Mouse (Mus musculus): ENCODE data around the gene Churc1.

The Churc1 gene

GRCm38 (mm10) chr12:76795350-76795749 lies 30.0 kb downstream of the Churc1 start, which contains the start of gene Gpx2:
Gene Gpx2 (minus strand): TSS chr12:76795554.
- DNase-seq, result no peak

DNA sequence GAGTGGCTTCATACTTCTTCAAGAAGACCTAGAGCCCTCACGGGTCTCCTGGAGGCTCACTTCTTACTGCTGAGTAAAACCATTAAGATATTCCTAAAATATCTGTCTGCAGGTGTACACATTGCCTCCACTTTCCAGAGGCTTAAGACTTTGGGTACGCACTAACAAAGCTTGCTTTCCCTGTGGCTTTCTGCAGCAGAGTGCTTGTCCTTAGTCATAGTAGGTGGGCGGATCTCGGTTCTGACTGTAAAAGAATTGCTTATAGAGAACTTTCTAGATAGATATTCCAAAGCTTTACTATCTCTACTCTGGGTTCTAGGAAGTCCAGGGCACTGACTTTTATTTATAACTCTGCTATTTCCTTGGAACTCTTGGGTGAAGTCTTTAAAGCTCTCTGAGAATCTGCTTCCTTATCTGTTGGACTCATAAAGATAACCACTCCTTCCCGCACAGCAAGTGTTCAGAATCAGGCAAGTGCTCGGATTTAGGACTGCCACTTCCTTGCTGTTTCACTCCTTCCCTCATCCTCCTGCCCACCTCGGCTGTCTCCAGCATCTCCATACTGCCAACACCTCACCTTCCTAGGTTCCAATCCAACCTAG lies 31.7 kb downstream of the Churc1 start:
- no peak for DNase-seq

GRCm38 (mm10) chr12:76798008-76798720 lies 32.8 kb downstream of the Churc1 start:
- no peak for DNase-seq

DNA sequence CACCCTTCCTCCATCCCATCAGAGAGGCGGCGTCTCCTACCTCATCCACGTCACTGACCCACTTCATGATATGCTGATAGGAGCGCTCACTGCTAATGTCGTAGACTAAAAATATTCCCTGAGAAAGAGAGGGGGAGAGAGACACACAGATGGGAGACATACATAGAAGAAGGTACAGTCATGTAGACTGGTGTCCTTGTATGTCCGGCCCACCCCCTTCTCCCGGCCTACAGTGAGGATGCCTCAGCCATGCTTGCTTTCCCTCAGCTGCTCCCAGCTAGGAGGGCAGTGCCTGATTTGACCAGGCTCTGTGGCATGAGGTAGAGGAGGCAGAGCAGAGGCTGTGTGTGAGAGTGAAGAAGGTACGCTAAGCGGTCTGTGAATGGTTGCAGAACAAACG lies 37.7 kb downstream of the Churc1 start:
- no peak for DNase-seq

GRCm38 (mm10) chr12:76803700-76804252 lies 38.4 kb downstream of the Churc1 start:
- DNase-seq, result peak; percentile 34 to 64

DNA sequence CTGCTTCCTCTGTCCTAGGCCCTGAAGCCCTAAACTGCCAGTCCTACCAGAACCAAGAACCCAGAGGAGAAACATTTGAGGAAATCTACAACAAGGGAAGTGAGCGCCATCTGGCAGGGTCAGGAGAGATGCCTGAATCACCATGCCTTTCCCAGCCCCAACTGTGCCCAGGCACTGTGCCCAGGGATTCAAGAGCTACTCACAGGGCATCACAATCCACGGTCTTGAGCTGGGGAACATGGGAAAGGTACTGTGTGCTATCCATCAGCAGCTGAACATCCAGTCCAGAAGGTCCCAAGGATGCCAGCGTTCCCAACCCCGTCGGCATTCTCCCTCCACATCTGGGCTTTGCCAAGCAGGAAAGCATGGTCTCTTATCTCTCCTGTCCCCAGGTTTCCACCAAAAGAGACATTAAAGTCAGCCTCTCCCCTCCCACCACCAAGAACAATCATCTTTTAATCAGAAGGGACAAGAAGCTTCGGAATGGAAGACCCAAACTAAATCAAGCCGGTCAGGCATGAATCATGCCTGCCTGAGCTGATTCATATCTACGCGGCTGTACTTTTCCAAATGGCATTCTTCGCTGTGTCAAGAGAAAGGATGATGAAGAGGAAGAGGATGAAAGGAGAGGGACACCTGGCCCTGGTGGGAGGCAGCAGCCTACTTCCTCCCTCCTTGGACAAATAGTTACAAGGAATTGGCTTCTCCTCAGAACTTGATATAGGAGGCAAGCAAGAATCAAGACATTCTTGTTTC lies 39.9 kb downstream of the Churc1 start:
- no peak for DNase-seq

DNA sequence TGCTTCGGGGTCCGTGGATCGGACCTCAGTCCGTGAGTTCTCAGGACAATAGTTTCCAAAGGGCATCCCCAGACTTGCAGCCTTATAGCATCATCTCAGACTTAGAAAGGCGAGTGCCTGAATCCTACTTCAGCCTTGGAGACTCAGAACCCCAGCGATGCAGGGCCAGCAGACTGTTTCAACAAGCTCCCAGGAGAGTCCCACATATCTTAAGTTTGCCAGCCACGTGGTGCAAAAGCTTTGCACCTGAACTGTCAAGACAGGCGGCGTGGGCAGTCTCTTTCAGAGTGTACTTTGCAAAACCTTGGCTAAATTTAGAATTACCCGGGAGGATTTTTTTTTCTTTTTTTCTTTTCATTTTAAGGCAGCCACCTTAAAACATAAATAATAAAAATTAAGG lies 42.5 kb downstream of the Churc1 start:
- DNase-seq, result no peak

DNA sequence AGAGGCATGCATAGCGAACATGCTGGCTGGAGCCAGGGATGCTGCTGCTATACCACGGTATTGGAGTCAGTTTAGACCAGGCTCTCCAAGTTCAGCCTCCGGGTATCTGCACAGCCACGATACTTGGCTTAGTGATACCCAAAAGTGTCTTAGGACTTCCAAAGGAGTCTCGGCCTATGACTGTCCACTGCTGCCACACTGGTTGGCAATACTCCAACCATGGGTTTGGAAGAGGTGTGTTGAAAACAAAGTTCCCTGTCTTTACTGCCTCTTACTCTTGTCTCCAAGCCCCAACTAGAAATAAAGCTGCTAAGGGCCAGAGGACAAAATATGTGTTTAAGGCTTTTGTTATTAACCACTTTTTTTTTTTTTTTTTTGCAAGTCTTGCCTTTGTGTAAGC lies 45.2 kb downstream of the Churc1 start:
- DNase-seq, result no peak

GRCm38 (mm10) chr12:76811006-76811405 lies 45.7 kb downstream of the Churc1 start:
- DNase-seq, result no peak

DNA sequence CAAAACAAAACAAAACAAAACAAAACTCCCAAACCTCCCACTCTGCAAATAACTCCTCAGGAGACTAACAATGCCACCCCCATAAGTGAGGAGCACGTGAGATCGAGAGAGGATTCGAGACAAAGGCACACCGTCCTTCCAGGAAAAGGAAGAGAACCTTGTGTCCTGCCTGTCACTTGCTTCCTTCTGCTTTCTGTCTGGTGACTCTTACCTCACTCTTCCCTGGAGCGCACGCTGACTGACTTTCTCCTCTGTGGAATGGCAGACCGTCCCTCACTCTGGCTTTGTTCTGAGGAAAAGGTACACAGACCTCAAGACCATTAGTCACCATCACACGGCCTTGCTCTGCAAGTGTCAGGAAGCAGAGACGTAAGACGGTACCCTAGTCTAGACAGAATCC lies 48.2 kb downstream of the Churc1 start:
- DNase-seq, result no peak

DNA sequence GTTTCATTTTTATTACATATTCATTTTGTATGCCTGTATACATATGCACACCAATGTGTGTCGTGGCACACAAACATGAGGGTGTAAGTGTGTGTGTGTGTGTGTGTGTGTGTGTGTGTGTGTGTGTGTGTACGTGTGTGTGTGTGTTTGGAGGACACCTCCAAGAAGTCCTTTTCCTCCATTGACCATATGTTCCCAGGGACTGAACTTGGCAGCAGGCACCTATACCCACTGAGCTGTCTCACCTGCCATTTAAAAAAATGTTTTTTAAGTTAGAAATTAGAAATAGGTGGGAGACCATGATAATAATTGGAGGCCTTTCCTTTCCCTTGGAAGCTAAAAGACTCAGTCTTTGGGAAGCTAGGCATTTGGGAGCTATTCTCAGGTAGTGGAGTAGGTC lies 48.8 kb downstream of the Churc1 start:
- no peak for DNase-seq

DNA sequence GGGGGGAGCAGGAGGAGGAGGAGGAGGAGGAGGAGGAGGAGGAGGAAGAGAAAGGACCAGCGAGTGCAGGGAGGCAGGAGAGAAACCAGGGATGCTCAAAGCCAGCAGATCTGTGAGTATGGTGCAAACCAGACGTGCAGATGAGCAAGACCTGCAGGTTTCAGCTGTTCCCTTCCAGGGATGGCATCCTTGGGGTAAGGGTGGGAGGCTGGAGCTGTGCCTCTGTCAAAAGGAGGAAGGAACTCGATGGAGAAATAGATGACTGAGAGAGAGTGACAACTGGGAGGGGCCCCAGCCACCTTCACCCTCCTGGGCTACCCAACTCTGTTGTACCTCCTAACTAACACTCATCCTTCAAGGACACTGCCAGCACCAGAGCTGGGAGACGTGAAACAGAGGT lies 51.4 kb downstream of the Churc1 start:
- no peak for DNase-seq

DNA sequence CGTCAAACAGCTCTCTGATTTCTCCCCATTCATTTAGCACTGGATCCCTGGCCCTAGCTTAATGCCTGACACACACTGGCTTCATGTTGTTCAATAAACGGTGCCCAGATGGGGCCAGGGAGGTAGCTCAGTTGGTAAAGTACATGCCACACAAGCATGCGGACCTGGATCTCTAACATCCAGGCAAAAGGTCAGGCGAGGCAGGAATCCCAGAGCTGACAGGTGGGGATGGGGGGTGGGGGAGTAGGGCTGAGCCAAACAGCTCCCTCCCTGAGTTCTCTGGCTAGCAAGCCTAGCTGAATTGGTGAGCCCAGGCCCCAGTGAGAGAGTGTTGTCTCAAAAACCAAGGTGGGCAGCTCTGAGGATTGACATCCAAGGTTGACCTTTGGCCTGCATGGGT lies 51.8 kb downstream of the Churc1 start:
- no peak for DNase-seq

- DNase-seq, result peak; percentile 55 to 73
Measured at GRCm38 (mm10) chr12:76818120-76818519, 52.8 kb downstream of the Churc1 start.

GRCm38 (mm10) chr12:76818908-76819307 lies 53.6 kb downstream of the Churc1 start:
- DNase-seq, result no peak

DNA sequence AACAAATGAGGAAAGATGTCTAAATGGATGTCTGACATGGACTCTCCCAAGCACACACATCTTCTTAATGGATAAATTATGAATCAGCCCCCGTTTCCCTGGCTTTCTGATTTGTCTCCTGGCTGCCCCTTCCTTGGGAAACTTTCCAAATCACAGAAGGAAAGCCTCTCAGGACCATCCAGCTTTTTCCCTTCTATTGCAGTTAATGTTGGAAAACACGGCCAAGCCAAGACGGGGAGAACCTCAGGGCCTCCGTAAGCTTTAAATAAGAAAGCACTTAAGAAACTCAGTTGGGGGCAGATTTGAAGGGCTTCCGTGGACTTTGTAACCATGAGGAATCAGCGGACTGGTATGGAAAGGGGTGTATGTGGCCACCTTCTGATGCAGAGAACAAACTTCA lies 54.5 kb downstream of the Churc1 start:
- DNase-seq, result no peak

DNA sequence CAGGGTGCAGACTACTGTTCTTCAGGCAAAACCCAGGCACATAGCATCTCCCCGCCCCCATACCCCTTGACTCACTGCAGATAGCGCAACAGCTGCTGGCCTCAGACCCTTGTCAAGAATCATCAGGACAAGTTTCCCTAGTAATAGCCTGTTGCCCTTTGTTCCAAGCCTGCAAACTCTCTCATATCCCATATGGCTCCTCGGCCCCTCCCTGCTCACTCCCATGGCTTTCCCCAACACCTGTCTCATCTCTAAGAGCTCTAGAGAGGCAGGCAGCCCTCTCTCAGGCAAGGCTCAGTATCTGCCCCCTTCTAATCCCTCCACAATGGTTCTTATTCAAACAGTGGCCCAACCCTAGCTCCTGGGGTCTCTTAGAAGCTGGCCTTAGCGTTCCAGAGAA lies 55.3 kb downstream of the Churc1 start:
- DNase-seq, result no peak

- no peak for DNase-seq
Measured at GRCm38 (mm10) chr12:76822002-76822650, 56.8 kb downstream of the Churc1 start.

- no peak for DNase-seq
Measured at GRCm38 (mm10) chr12:76822651-76823041, 57.3 kb downstream of the Churc1 start, which contains the start of gene Rab15. Gene Rab15 (minus strand): TSS chr12:76822908.

DNA sequence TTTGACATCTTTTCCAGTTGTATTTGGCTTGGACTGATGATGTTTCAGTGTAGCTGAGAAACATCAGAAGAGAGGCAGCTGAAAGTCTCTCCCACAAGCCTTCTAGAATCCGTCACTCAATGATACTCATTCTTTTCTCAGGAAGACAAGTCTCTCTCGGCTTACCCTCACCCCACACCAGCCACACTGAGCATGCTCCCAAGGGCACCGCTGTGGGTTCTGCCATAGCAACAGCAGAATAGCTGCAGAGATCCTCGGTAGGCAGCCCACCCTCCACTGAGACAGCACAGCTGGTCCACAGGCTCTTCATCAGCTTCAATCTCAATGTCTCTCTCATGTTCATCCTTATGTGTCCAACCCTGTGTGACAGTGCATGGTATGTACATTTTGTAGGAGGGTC lies 59.9 kb downstream of the Churc1 start:
- no peak for DNase-seq

DNA sequence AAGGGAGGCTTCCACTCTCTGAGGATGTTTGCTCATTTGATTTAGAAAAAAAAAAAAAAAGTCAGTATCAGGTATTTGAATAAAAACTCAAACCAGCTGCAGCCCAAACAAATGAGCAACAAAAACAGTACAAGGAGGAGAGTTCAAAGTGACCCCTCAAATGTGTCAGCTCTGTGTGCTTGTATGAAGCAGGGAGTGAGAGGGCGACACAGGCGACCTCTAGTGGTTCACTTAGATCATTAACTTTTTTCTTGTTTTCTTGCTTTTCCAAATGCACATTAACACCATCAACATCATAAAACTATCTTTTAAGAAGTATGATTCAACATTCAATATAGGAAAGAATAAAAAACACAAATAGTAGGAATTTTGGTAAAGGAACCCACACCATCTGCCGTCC lies 67.4 kb downstream of the Churc1 start:
- no peak for DNase-seq
